8 mouse cellular contexts compared by ENCODE assay signal in the genomic region with DNA sequence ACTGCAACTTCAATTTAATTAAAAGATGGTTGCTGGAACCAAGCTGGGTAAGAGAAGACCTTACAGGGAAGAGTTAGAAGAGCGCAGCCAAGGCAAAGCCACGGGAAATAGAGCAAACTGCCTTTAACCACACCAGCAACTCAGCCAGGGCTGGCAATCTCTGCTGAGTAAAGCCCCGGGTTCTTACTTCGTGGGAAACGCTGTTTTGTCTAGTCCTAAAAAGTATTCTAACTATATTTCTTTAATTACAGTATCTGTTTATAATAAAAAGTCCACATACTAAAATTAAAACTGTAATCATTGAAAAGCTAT.
A peak's percentile ranks its signal among the peaks of the same experiment; 100 is the strongest.
DNase-seq lines count a peak whose midpoint lies in the region; ATAC-seq lines count a peak whose summit lies in the region.

No protein-coding gene starts in this region.

- no peaks in the 10 kb centered on the region for H3K27me3 ChIP-seq in lung, embryonic 16.5 days (ENCODE audit: control insufficient read depth, insufficient read depth, low read depth, low read length)
- H3K27me3 ChIP-seq in embryonic facial prominence, embryonic 13.5 days, result no peaks in the 10 kb centered on the region
- no peaks in the 10 kb centered on the region for H3K27me3 ChIP-seq in heart, embryonic 14.5 days (ENCODE audit: control insufficient read depth, insufficient read depth, low read length)
- no peaks in the 10 kb centered on the region for H3K27me3 ChIP-seq in neural tube, embryonic 14.5 days (ENCODE audit: control insufficient read depth, insufficient read depth, low read length)

- no peaks in the 10 kb centered on the region for H3K9me3 ChIP-seq in lung, embryonic 16.5 days (ENCODE audit: control insufficient read depth, low read length)
- H3K9me3 ChIP-seq in embryonic facial prominence, embryonic 13.5 days, result no peaks in the 10 kb centered on the region
- no peaks in the 10 kb centered on the region for H3K9me3 ChIP-seq in heart, embryonic 14.5 days (ENCODE audit: control insufficient read depth, low read length)
- H3K9me3 ChIP-seq in neural tube, embryonic 14.5 days (ENCODE audit: control insufficient read depth, low read length), result no peaks in the 10 kb centered on the region

- WGBS in lung, embryonic 16.5 days, result 28% methylated on average over 5 of the region's 5 CpGs
- WGBS in embryonic facial prominence, embryonic 13.5 days, result 18% methylated on average over 5 of the region's 5 CpGs
- WGBS in heart, embryonic 14.5 days, result 21% methylated on average over 5 of the region's 5 CpGs
- 37% methylated on average over 5 of the region's 5 CpGs for WGBS in neural tube, embryonic 14.5 days

- intact Hi-C loops in left cerebral cortex, postnatal 10 days (cut with DNase I), result no loop called here

- peak overlapping the region; percentile 58 for H3K4me3 ChIP-seq in lung, embryonic 16.5 days (ENCODE audit: low read length)
- H3K4me3 ChIP-seq in embryonic facial prominence, embryonic 13.5 days, result peak overlapping the region; percentile 51
- peak overlapping the region; percentile 49 to 53 for H3K4me3 ChIP-seq in heart, embryonic 14.5 days (ENCODE audit: control insufficient read depth in 1 of 2, insufficient read depth in 1 of 2, low read depth in 1 of 2, low read length in 2 of 2)
- H3K4me3 ChIP-seq in neural tube, embryonic 14.5 days (ENCODE audit: low read depth, low read length), result peak overlapping the region; percentile 46

- H3K9ac ChIP-seq in lung, embryonic 16.5 days (ENCODE audit: low read length), result peak overlapping the region; percentile 72
- H3K9ac ChIP-seq in embryonic facial prominence, embryonic 13.5 days, result peak overlapping the region; percentile 70
- peak overlapping the region; percentile 68 for H3K9ac ChIP-seq in heart, embryonic 14.5 days (ENCODE audit: low read length)
- peak overlapping the region; percentile 52; the same call in 1 of the 2 replicates for H3K9ac ChIP-seq in neural tube, embryonic 14.5 days (replicated peaks; ENCODE audit: low read depth, low read length)

- peak overlapping the region; percentile 70 for H3K4me2 ChIP-seq in lung, embryonic 16.5 days (ENCODE audit: low read depth, low read length)
- peak overlapping the region; percentile 70 for H3K4me2 ChIP-seq in embryonic facial prominence, embryonic 13.5 days
- H3K4me2 ChIP-seq in heart, embryonic 14.5 days (ENCODE audit: low read length), result peak overlapping the region; percentile 70
- H3K4me2 ChIP-seq in neural tube, embryonic 14.5 days (ENCODE audit: low read depth, low read length), result peak overlapping the region; percentile 64

- H3K27ac ChIP-seq in lung, embryonic 16.5 days (ENCODE audit: low read length), result peak overlapping the region; percentile 94
- H3K27ac ChIP-seq in embryonic facial prominence, embryonic 13.5 days, result peak overlapping the region; percentile 88
- peak overlapping the region; percentile 91 to 98 for H3K27ac ChIP-seq in heart, embryonic 14.5 days (replicated peaks in 1 of 2; ENCODE audit: control insufficient read depth in 1 of 2, insufficient read depth in 1 of 2, low read depth in 2 of 2, low read length in 2 of 2)
- peak overlapping the region; percentile 86 for H3K27ac ChIP-seq in neural tube, embryonic 14.5 days (ENCODE audit: low read depth, low read length)

- peak; percentile 44 for ATAC-seq in lung, embryonic 16.5 days (ENCODE audit: low read depth)
- ATAC-seq in embryonic facial prominence, embryonic 13.5 days (ENCODE audit: insufficient number of reproducible peaks, insufficient read depth, low FRiP score, low TSS enrichment, low read depth), result no peak
- no peak for ATAC-seq in heart, embryonic 14.5 days (ENCODE audit: insufficient number of reproducible peaks, insufficient read depth, low FRiP score, low read depth)
- ATAC-seq in neural tube, embryonic 14.5 days (ENCODE audit: low read depth), result no peak; the same call in 1 of the 2 replicates

- 0 out of 2 replicates have a peak, but pooled peaks cover 4% of the 10 kb centered on the region for H3K4me1 ChIP-seq in lung, embryonic 16.5 days (replicated peaks; ENCODE audit: control insufficient read depth, insufficient read depth, low read length)
- peaks cover 9% of the 10 kb centered on the region for H3K4me1 ChIP-seq in embryonic facial prominence, embryonic 13.5 days
- H3K4me1 ChIP-seq in heart, embryonic 14.5 days (ENCODE audit: control insufficient read depth in 2 of 2, insufficient read depth in 2 of 2, low read length in 2 of 2), result peaks cover 2 to 13% of the 10 kb centered on the region in 2 experiments
- peaks cover 12% of the 10 kb centered on the region; the same call in 1 of the 2 replicates for H3K4me1 ChIP-seq in neural tube, embryonic 14.5 days (ENCODE audit: control insufficient read depth, insufficient read depth, low read length)

- no peaks in the 10 kb centered on the region for H3K36me3 ChIP-seq in lung, embryonic 16.5 days (ENCODE audit: control insufficient read depth, insufficient read depth, low read length)
- H3K36me3 ChIP-seq in embryonic facial prominence, embryonic 13.5 days, result no peaks in the 10 kb centered on the region; the same call in 1 of the 2 replicates
- H3K36me3 ChIP-seq in heart, embryonic 14.5 days (ENCODE audit: control insufficient read depth, insufficient read depth, low read length), result no peaks in the 10 kb centered on the region
- no peaks in the 10 kb centered on the region for H3K36me3 ChIP-seq in neural tube, embryonic 14.5 days (ENCODE audit: control insufficient read depth, insufficient read depth, low read length)

- DNase-seq in lung, postnatal 36 days, result no peak
- DNase-seq in liver, result peak; percentile 38
- no peak for DNase-seq in left cerebral cortex, postnatal 10 days (ENCODE audit: extremely low spot score in 1 of 2, low spot score in 2 of 2)
- DNase-seq in yolk sac, embryonic 10.5 days (ENCODE audit: low spot score), result no peak
